In the genomic region with DNA sequence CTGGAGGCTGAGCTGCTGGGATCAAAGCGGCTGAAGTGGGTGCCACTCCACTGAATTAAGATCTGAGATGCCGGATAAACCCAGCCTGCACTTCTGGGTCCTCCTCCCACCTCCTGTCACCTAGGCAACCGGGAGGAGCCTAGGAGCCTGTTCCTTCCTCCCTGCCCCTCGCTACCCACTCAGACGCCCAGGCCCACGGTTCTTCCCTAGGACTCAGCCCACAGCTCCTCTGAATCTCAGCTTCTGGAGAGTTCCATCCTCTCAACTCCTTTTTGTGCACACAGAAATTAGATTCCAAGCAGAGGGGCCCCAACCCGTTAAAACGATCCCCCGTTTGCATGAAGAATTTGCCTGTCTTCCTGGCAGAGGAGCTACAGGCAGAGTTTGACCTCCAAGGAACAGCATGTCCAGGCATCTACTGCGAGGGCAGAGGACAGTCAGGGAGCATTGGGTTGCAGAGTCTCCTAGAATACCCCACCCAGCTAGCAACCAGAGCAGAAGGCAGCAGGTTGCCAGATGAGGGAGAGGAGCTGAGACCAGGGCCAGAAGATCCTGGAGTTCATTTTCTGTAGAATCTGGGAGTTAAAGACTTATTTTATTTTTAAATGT, we compare ENCODE assay signal across 8 mouse cellular contexts.
DNase-seq lines count a peak whose midpoint lies in the region; ATAC-seq and TF ChIP-seq lines count a peak whose summit lies in the region.

No protein-coding gene starts in this region.

- DNase-seq in adrenal gland, postnatal 14 days = peak; percentile 81
- DNase-seq in embryo, embryonic 9.5 days (ENCODE audit: extremely low spot score) = peak; percentile 74
- peak; percentile 27 to 40 for DNase-seq in gastrocnemius, postnatal 4 days (ENCODE audit: low spot score in 2 of 2)
- DNase-seq in intestine, embryonic 14.5 days (ENCODE audit: low spot score) = peak; percentile 68
- DNase-seq in left cerebral cortex, adult 2 months (ENCODE audit: extremely low spot score in 1 of 2, low spot score in 2 of 2) = peak; percentile 84 to 85
- peak; percentile 72 for DNase-seq in mesoderm, embryonic 11.5 days (ENCODE audit: low read depth, low spot score)
- peak; percentile 84 for DNase-seq in right cerebral cortex, postnatal 25 days

- under 1% methylated on average over 10 of the region's 10 CpGs for WGBS in intestine, embryonic 14.5 days

- H3K4me1 ChIP-seq in intestine, embryonic 14.5 days (replicated peaks; ENCODE audit: control insufficient read depth, insufficient read depth, low read length) = peaks cover 11% of the 10 kb centered on the region

- intact Hi-C loops in left cerebral cortex, adult 2 months (cut with DNase I) = loop anchor here (2.0 to 5.0 kb wide), 4 partner anchors 33 to 135 kb away; no protein-coding TSS in a partner anchor

- peak overlapping the region; percentile 16; the same call in 1 of the 2 replicates for H3K9ac ChIP-seq in intestine, embryonic 14.5 days (ENCODE audit: low read length)

- TF ChIP-seq CTCF in left cerebral cortex, adult 2 months (IDR thresholded peaks at IDR 0.05) = no peak

- no peaks in the 10 kb centered on the region for H3K27me3 ChIP-seq in intestine, embryonic 14.5 days (replicated peaks; ENCODE audit: control insufficient read depth, insufficient read depth, low read length)

- no peaks in the 10 kb centered on the region for H3K36me3 ChIP-seq in intestine, embryonic 14.5 days (ENCODE audit: control insufficient read depth, insufficient read depth, low read length)

- no peak overlapping the region for H3K4me3 ChIP-seq in intestine, embryonic 14.5 days (ENCODE audit: low read depth, low read length)
- peak overlapping the region; percentile 7; the same call in 1 of the 2 replicates for H3K4me3 ChIP-seq in left cerebral cortex, adult 2 months

- H3K4me2 ChIP-seq in intestine, embryonic 14.5 days (ENCODE audit: low read length) = peak overlapping the region; percentile 47

- peak overlapping the region; percentile 51; the same call in 1 of the 2 replicates for H3K27ac ChIP-seq in intestine, embryonic 14.5 days (ENCODE audit: low read depth)
- peak overlapping the region; percentile 94 for H3K27ac ChIP-seq in left cerebral cortex, adult 2 months

- 0 out of 2 replicates have a peak, but pooled peaks have one; percentile 47 for ATAC-seq in intestine, embryonic 14.5 days (replicated peaks; ENCODE audit: low FRiP score, low TSS enrichment, low read depth)
- no peak for ATAC-seq in erythroid progenitor cell, adult 5-6 weeks (replicated peaks; ENCODE audit: low FRiP score, poor library complexity, severe bottlenecking)

- H3K9me3 ChIP-seq in intestine, embryonic 14.5 days (ENCODE audit: control insufficient read depth, low read length) = peaks cover 9% of the 10 kb centered on the region; the same call in 1 of the 2 replicates

Comparison
In these comparisons a context has a peak if more than half of its experiments do, and no peak if none do; other contexts are left out.
1. DNase-seq: peak in every context shown above with its lines; median percentile 84 in left cerebral cortex, adult 2 months; 84 in right cerebral cortex, postnatal 25 days; 81 in adrenal gland, postnatal 14 days; 74 in embryo, embryonic 9.5 days; 72 in mesoderm, embryonic 11.5 days; 68 in intestine, embryonic 14.5 days; 34 in gastrocnemius, postnatal 4 days.